Mouse (Mus musculus) heart, postnatal 0 days (tissue): ENCODE measurements around the gene Prr29.

Experiments used
- CTCF ChIP-seq: IDR thresholded peaks from 2 replicates; pipeline ENCODE4 v1.5.1; 2016; ENCODE audit warnings: antibody characterized with exemption, control low read depth, low read depth
- EP300 ChIP-seq: IDR thresholded peaks from 2 replicates; pipeline ENCODE4 v1.6.1; 2016; ENCODE audit warnings: antibody characterized with exemption, low read depth

DNA sequence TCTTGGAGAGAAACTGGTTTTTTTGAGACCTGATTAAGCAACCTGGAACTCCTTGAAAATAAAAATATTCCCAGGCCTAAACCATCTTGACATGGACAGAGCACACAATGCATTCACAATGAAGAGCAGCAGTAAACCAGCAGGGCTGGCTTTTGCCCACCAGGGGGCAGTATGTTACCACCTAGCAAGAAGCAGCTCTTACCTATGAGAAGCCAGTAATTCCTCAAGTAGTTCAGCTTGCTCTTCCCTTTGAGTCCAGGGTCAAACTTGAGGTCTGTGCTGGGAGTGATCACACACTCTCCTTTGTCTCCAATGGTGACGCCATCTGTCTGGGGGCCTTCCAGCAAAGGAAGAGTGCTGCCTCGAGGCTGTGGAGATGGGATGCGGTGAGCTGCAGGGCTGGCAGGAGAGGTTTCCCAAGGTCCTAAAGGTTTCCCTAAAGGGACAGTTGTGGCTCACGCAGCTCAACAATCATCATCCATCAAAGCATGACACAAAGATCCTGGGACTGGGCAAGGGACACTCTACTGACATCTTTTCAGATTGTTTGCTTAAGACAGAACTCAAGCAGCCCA is 53.4 kb downstream of the Prr29 start:
- peak; percentile 97 for TF ChIP-seq CTCF
- no peak for TF ChIP-seq EP300
